Mouse (Mus musculus) heart, postnatal 36 days (tissue): ENCODE results near the gene Nop2. TPM values are rescaled to one million over a fixed set of nuclear protein-coding genes. Genes with fewer than 3 reads are reported as not detected.
"Not testable (repeated sequence)": the region's sequence is repeated elsewhere in the genome, so short reads cannot be mapped to it uniquely, and the experiment has no call there.

Source experiments
- DNase-seq, 2 experiments: peaks; one replicate each; pipeline ENCODE4 v3.0.0; 2021 to 2022
- intact Hi-C: fragments of 180-260 bp; cut with DNase I; formaldehyde crosslinking; loops from one replicate; pipeline ENCODE4 v1.15.1; 2025
- total RNA-seq, 2 experiments: library from RNA; stranded (reverse); gene quantifications; 2 replicates each; pipeline ENCODE4 v1.2.3; 2021

Nop2 gene
- total RNA-seq, 2 experiments from 2014 or later: 20.3 to 21.0 TPM

DNA sequence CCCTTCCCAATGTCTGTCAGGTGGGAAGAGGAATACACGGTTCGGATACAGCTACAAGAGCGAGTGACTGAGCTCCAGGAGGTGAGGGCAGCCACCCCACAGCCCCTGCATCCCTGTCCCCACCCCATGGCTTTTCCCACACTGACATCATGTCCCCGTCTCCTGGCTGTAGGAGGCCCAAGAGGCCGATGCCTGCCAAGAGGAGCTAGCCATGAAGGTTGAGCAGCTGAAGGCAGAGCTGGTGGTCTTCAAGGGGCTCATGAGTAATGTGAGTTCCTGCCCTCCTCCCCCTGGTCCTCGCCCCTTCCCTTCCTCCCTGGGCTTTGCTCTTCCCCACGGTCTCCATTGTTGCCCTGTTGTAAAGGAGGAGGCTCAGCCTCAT, 17.9 kb downstream of the Nop2 start:
- intact Hi-C loops: loop anchor here (2.0 to 5.0 kb wide), 2 partner anchors 15 to 123 kb away; no protein-coding TSS in a partner anchor
- DNase-seq: no peak

- intact Hi-C loops: no loop called here
- peak; percentile 60 to 65 for DNase-seq
Observed at GRCm38 (mm10) chr6:125152212-125153017, 20.7 kb downstream of the Nop2 start.

GRCm38 (mm10) chr6:125153018-125153389, 21.3 kb downstream of the Nop2 start:
- intact Hi-C loops: no loop called here
- no peak for DNase-seq

GRCm38 (mm10) chr6:125153682-125154081, 22.0 kb downstream of the Nop2 start:
- no peak for DNase-seq
- intact Hi-C loops: no loop called here

DNA sequence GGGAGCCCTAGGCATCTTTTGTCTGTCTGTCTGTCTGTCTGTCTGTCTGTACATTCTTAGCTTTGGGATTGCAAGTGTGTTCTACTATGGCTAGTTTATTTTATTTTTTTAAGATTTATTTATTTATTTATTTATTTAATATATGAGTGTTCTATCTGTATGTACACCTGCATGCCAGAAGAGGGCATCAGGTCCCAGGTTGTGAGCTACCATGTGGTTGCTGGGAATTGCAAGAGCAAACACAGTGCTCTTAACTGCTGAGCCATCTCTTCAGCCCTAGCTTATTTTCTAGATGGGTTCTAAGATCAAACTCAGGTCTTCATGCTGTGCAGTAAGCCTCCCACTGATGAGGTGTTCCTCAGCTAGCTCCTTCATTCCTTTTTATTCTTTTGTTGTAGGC, 22.8 kb downstream of the Nop2 start:
- DNase-seq: no peak
- intact Hi-C loops: no loop called here

GRCm38 (mm10) chr6:125155262-125155661, 23.6 kb downstream of the Nop2 start:
- DNase-seq: no peak
- intact Hi-C loops: no loop called here

GRCm38 (mm10) chr6:125156491-125156890, 24.8 kb downstream of the Nop2 start:
- DNase-seq: no peak
- intact Hi-C loops: no loop called here

GRCm38 (mm10) chr6:125156903-125157614, 25.4 kb downstream of the Nop2 start:
- intact Hi-C loops: no loop called here
- no peak for DNase-seq

DNA sequence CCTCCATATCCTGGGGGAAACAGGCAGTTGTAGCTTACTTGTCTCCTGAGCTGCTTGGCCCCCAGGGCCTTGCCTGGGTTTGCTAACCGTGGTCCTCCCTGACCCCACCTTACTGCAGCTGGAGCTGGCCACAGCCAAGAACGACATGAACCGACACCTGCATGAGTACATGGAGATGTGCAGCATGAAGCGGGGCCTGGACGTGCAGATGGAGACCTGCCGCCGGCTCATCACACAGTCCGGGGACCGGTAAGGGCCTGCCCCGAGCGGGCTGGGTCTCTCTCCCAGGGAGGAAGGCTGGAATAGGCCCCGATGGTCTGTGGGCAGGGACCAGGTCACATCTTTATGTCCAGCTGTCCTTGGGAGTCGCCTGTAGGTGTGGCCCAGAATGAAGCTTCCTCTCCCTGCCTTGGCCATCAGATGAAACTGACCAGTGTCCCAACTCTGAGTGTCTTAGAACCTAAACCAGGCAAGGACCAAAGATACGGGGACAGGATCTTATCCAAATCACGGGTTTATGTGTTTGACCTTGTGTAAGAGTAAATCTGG, 27.3 kb downstream of the Nop2 start:
- no peak for DNase-seq

GRCm38 (mm10) chr6:125159773-125160557, 28.3 kb downstream of the Nop2 start:
- intact Hi-C loops: loop anchor here (5.0 kb wide), 2 partner anchors 67 to 112 kb away; no protein-coding TSS in a partner anchor
- no peak for DNase-seq

More for the DNA sequence above, 27.3 kb downstream of the Nop2 start:
- intact Hi-C loops: no loop called here

- intact Hi-C loops: loop anchor here (5.0 kb wide), 2 partner anchors 67 to 112 kb away; no protein-coding TSS in a partner anchor
- DNase-seq: peak in 1 of 2 experiments; percentile 31
Observed at GRCm38 (mm10) chr6:125160558-125160853, 28.8 kb downstream of the Nop2 start.

GRCm38 (mm10) chr6:125160854-125161760, 29.4 kb downstream of the Nop2 start:
- intact Hi-C loops: loop anchor here (5.0 kb wide), 2 partner anchors 66 to 111 kb away; no protein-coding TSS in a partner anchor
- DNase-seq: peak; percentile 70 to 77

DNA sequence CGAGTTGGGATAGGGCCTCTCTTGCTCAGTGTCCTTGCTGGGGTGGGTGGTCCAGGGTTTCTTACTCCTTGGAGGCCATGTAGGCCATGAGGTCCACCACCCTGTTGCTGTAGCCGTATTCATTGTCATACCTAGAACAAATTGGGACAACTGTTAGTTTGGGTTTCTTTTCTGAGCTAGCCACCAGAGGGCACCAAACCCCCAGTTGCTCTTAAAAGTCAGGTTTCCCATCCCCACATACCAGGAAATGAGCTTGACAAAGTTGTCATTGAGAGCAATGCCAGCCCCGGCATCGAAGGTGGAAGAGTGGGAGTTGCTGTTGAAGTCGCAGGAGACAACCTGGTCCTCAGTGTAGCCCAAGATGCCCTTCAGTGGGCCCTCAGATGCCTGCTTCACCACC, 30.3 kb downstream of the Nop2 start:
- intact Hi-C loops: loop anchor here (5.0 kb wide), 2 partner anchors 65 to 110 kb away; no protein-coding TSS in a partner anchor

DNA sequence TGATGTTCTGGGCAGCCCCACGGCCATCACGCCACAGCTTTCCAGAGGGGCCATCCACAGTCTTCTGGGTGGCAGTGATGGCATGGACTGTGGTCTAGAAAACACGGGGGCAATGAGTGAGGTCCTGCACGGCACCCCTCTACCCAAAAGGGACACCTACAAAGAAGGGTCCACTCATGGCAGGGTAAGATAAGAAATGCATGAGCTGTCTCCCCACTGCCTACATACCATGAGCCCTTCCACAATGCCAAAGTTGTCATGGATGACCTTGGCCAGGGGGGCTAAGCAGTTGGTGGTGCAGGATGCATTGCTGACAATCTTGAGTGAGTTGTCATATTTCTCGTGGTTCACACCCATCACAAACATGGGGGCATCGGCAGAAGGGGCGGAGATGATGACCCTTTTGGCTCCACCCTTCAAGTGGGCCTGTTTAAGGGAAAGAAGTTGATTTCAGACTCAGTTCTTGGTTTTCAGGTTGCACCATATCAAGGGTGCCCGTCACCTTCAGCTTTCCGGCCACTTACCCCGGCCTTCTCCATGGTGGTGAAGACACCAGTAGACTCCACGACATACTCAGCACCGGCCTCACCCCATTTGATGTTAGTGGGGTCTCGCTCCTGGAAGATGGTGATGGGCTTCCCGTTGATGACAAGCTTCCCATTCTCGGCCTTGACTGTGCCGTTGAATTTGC, 31.1 kb downstream of the Nop2 start:
- not testable (repeated sequence) for DNase-seq
- intact Hi-C loops: loop anchor here (5.0 kb wide), 2 partner anchors 65 to 110 kb away; no protein-coding TSS in a partner anchor

More for the DNA sequence above, 30.3 kb downstream of the Nop2 start:
- peak; percentile 71 to 76 for DNase-seq

DNA sequence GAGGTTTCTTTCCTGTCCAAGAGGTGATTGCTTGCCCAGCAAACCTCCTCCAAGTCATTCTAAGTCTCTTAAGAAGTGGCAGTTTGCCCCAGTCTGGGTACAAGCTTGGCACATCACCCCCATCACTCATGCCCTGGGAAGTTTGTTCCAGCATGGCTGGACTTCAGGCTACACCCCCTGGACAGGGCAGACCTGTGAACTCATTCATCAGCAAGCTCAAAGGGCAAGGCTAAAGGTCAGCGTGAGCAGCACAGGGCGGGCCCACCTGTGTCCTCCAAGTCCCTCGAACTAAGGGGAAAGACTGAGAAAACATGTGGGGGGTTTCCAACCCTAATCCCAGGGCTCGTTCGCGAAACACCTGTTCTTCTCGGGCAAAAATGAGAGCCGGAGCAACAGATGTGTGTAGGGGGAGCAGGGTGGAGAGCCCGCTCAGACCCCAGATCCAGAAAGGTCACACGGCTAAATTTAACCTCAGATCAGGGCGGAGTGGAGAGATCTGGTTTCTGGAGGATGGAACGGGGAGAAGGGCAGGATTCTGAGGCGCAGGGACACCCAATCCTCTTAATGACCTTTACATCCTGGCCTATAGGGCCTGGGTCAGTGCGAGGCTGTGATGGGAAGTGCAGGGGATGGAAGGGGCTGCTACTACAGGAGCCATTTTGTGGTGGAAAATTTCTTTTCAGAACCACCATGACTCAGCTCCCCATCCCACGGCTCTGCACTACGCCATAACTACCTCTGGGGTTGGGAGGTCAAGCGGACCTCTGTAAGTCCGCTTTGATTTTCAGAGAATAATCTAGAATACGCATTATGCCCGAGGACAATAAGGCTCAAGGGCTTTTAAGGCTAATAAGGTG, 32.3 kb downstream of the Nop2 start:
- peak; percentile 37 to 38 for DNase-seq
- intact Hi-C loops: loop anchor here (2.0 to 5.0 kb wide), 4 partner anchors 15 to 108 kb away; partner anchors contain the start of gene Nop2

GRCm38 (mm10) chr6:125164672-125165327, 33.1 kb downstream of the Nop2 start:
- DNase-seq: peak; percentile 54 to 67
- intact Hi-C loops: loop anchor here (2.0 to 5.0 kb wide), 4 partner anchors 16 to 108 kb away; partner anchors contain the start of gene Nop2

DNA sequence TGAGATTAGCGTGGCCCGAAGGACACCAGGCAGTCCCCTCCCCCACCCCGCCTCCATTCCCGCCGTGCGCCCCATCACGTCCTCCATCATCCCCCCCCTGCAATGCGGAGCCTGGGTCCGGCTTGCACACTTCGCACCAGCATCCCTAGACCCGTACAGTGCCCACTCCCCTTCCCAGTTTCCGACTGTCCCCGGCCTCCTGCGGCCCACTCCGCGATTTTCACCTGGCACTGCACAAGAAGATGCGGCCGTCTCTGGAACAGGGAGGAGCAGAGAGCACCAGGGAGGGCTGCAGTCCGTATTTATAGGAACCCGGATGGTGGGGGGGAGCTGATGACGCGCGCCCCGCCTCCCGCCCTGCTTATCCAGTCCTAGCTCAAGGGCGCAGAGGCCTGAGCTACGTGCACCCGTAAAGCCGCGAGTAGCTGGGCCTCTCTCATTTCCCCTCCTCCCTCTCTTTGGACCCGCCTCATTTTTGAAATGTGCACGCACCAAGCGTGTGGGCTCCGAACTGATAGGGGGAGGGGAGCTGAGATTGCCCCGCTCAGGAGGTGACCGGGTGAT, 33.7 kb downstream of the Nop2 start:
- intact Hi-C loops: loop anchor here (2.0 kb wide), 2 partner anchors 17 to 35 kb away; partner anchors contain the start of gene Nop2
- DNase-seq: peak; percentile 96
